Mouse (Mus musculus): ENCODE data around the gene Map3k7cl. TPM values are rescaled to one million over a fixed set of nuclear protein-coding genes. Genes with fewer than 3 reads are reported as not detected.

Gene Map3k7cl
- polyA plus RNA-seq, 1 experiment = 1.3 TPM

- no peaks in the 10 kb centered on the region for H3K27me3 ChIP-seq (ENCODE audit: control insufficient read depth, insufficient read depth, low read length)
- H3K27ac ChIP-seq (ENCODE audit: control insufficient read depth, insufficient read depth, low read depth, low read length) = no peak overlapping the region
- TF ChIP-seq POLR2A (IDR thresholded peaks at IDR 0.05; ENCODE audit: control insufficient read depth, low read depth, low read length) = no peak
- no peak for TF ChIP-seq CTCF (IDR thresholded peaks at IDR 0.05; ENCODE audit: control insufficient read depth, insufficient read depth, insufficient replicate concordance, low read depth, low read length)
- no peaks in the 10 kb centered on the region for H3K4me1 ChIP-seq (ENCODE audit: control insufficient read depth, insufficient read depth, low read length)
- H3K4me3 ChIP-seq (ENCODE audit: control insufficient read depth, low read depth, low read length) = no peak overlapping the region
- H3K36me3 ChIP-seq (ENCODE audit: control insufficient read depth, insufficient read depth, low read length) = no peaks in the 10 kb centered on the region
These were observed 17.2 kb downstream of the Map3k7cl start for GRCm38 (mm10) chr16:87570334-87570733.

GRCm38 (mm10) chr16:87573409-87573808 is 20.3 kb downstream of the Map3k7cl start:
- Histone ChIP-seq H3K27me3 (ENCODE audit: control insufficient read depth, insufficient read depth, low read length) (no peaks in the 10 kb centered on the region), H3K4me1 (ENCODE audit: control insufficient read depth, insufficient read depth, low read length) (peaks cover 7% of the 10 kb centered on the region), H3K4me3 (ENCODE audit: control insufficient read depth, low read depth, low read length) (no peak overlapping the region), H3K27ac (ENCODE audit: control insufficient read depth, insufficient read depth, low read depth, low read length) (no peak overlapping the region), H3K36me3 (ENCODE audit: control insufficient read depth, insufficient read depth, low read length) (no peaks in the 10 kb centered on the region)
- TF ChIP-seq POLR2A (IDR thresholded peaks at IDR 0.05; ENCODE audit: control insufficient read depth, low read depth, low read length) = no peak
- TF ChIP-seq CTCF (IDR thresholded peaks at IDR 0.05; ENCODE audit: control insufficient read depth, insufficient read depth, insufficient replicate concordance, low read depth, low read length) = no peak

- H3K36me3 ChIP-seq (ENCODE audit: control insufficient read depth, insufficient read depth, low read length) = no peaks in the 10 kb centered on the region
- peaks cover 7% of the 10 kb centered on the region for H3K4me1 ChIP-seq (ENCODE audit: control insufficient read depth, insufficient read depth, low read length)
- H3K27ac ChIP-seq (ENCODE audit: control insufficient read depth, insufficient read depth, low read depth, low read length) = no peak overlapping the region
- TF ChIP-seq CTCF (IDR thresholded peaks at IDR 0.05; ENCODE audit: control insufficient read depth, insufficient read depth, insufficient replicate concordance, low read depth, low read length) = no peak
- no peak for TF ChIP-seq POLR2A (IDR thresholded peaks at IDR 0.05; ENCODE audit: control insufficient read depth, low read depth, low read length)
- no peaks in the 10 kb centered on the region for H3K27me3 ChIP-seq (ENCODE audit: control insufficient read depth, insufficient read depth, low read length)
- no peak overlapping the region for H3K4me3 ChIP-seq (ENCODE audit: control insufficient read depth, low read depth, low read length)
These were observed 21.0 kb downstream of the Map3k7cl start for GRCm38 (mm10) chr16:87574160-87574559.

DNA sequence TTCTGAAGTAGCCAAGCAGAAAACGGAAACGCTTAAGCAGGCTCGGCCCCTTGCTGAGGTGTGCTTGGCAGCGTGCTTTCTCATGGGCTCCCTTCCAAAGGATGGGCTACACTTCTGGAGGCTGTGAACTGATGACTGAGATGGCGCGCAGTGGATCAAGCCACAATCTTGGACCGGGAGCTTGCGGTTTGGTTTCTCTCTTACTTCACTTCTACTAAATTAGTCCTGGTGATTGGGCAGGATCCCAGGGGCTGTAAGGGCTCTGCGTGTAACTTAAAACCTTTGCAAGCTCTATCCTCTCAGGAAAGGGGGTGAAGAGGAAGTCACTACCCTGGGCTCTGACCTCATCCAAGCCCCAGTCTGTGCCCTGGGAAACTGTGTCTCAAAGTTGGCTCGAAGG is 22.5 kb downstream of the Map3k7cl start:
- H3K4me3 ChIP-seq (ENCODE audit: control insufficient read depth, low read depth, low read length) = peak overlapping the region; percentile 54
- H3K27me3 ChIP-seq (ENCODE audit: control insufficient read depth, insufficient read depth, low read length) = no peaks in the 10 kb centered on the region
- no peak overlapping the region for H3K27ac ChIP-seq (ENCODE audit: control insufficient read depth, insufficient read depth, low read depth, low read length)
- H3K36me3 ChIP-seq (ENCODE audit: control insufficient read depth, insufficient read depth, low read length) = no peaks in the 10 kb centered on the region
- TF ChIP-seq CTCF (IDR thresholded peaks at IDR 0.05; ENCODE audit: control insufficient read depth, insufficient read depth, insufficient replicate concordance, low read depth, low read length) = no peak
- no peak for TF ChIP-seq POLR2A (IDR thresholded peaks at IDR 0.05; ENCODE audit: control insufficient read depth, low read depth, low read length)
- peaks cover 10% of the 10 kb centered on the region for H3K4me1 ChIP-seq (ENCODE audit: control insufficient read depth, insufficient read depth, low read length)

- H3K4me1 ChIP-seq (ENCODE audit: control insufficient read depth, insufficient read depth, low read length) = peaks cover 10% of the 10 kb centered on the region
- H3K27me3 ChIP-seq (ENCODE audit: control insufficient read depth, insufficient read depth, low read length) = no peaks in the 10 kb centered on the region
- TF ChIP-seq CTCF (IDR thresholded peaks at IDR 0.05; ENCODE audit: control insufficient read depth, insufficient read depth, insufficient replicate concordance, low read depth, low read length) (peak; percentile 44; the same call in 1 of the 2 replicates), POLR2A (IDR thresholded peaks at IDR 0.05; ENCODE audit: control insufficient read depth, low read depth, low read length) (no peak)
These were observed 25.8 kb downstream of the Map3k7cl start for GRCm38 (mm10) chr16:87578881-87579280.

GRCm38 (mm10) chr16:87579462-87579861 is 26.3 kb downstream of the Map3k7cl start:
- Histone ChIP-seq H3K36me3 (ENCODE audit: control insufficient read depth, insufficient read depth, low read length) (no peaks in the 10 kb centered on the region), H3K27ac (ENCODE audit: control insufficient read depth, insufficient read depth, low read depth, low read length) (no peak overlapping the region), H3K4me1 (ENCODE audit: control insufficient read depth, insufficient read depth, low read length) (peaks cover 10% of the 10 kb centered on the region), H3K27me3 (ENCODE audit: control insufficient read depth, insufficient read depth, low read length) (no peaks in the 10 kb centered on the region), H3K4me3 (ENCODE audit: control insufficient read depth, low read depth, low read length) (no peak overlapping the region)
- TF ChIP-seq CTCF (IDR thresholded peaks at IDR 0.05; ENCODE audit: control insufficient read depth, insufficient read depth, insufficient replicate concordance, low read depth, low read length) = no peak
- TF ChIP-seq POLR2A (IDR thresholded peaks at IDR 0.05; ENCODE audit: control insufficient read depth, low read depth, low read length) = no peak

More at GRCm38 (mm10) chr16:87578881-87579280, 25.8 kb downstream of the Map3k7cl start:
- no peak overlapping the region for H3K27ac ChIP-seq (ENCODE audit: control insufficient read depth, insufficient read depth, low read depth, low read length)
- no peak overlapping the region for H3K4me3 ChIP-seq (ENCODE audit: control insufficient read depth, low read depth, low read length)
- H3K36me3 ChIP-seq (ENCODE audit: control insufficient read depth, insufficient read depth, low read length) = no peaks in the 10 kb centered on the region

- TF ChIP-seq CTCF (IDR thresholded peaks at IDR 0.05; ENCODE audit: control insufficient read depth, insufficient read depth, insufficient replicate concordance, low read depth, low read length) (no peak), POLR2A (IDR thresholded peaks at IDR 0.05; ENCODE audit: control insufficient read depth, low read depth, low read length) (no peak)
- H3K27ac ChIP-seq (ENCODE audit: control insufficient read depth, insufficient read depth, low read depth, low read length) = no peak overlapping the region
- H3K27me3 ChIP-seq (ENCODE audit: control insufficient read depth, insufficient read depth, low read length) = no peaks in the 10 kb centered on the region
- peaks cover 3% of the 10 kb centered on the region; the same call in 1 of the 2 replicates for H3K4me1 ChIP-seq (ENCODE audit: control insufficient read depth, insufficient read depth, low read length)
- H3K4me3 ChIP-seq (ENCODE audit: control insufficient read depth, low read depth, low read length) = no peak overlapping the region
- no peaks in the 10 kb centered on the region for H3K36me3 ChIP-seq (ENCODE audit: control insufficient read depth, insufficient read depth, low read length)
These were observed 29.6 kb downstream of the Map3k7cl start for GRCm38 (mm10) chr16:87582776-87583175.

DNA sequence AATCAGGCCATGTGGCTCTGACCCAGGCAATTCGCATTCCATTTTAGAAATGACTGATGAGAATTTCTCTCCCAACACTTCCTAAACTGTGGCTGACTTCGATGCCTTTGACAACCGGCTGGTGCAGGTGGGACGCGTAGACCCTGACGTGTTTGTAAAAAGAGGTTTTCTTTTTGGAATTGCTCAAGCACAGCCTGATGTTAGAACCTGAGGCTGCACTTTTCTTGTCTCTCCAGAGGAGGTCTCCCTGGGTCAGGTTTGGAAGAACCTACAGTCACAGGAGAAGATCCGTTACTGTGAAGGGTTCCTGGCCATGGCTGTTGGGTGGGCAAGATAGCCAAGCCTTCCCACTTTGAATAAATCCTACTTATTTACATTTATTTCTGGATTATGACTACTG is 31.5 kb downstream of the Map3k7cl start:
- no peak overlapping the region for H3K27ac ChIP-seq (ENCODE audit: control insufficient read depth, insufficient read depth, low read depth, low read length)
- H3K27me3 ChIP-seq (ENCODE audit: control insufficient read depth, insufficient read depth, low read length) = no peaks in the 10 kb centered on the region
- no peaks in the 10 kb centered on the region for H3K36me3 ChIP-seq (ENCODE audit: control insufficient read depth, insufficient read depth, low read length)
- no peak overlapping the region for H3K4me3 ChIP-seq (ENCODE audit: control insufficient read depth, low read depth, low read length)
- no peaks in the 10 kb centered on the region; the same call in 1 of the 2 replicates for H3K4me1 ChIP-seq (ENCODE audit: control insufficient read depth, insufficient read depth, low read length)
- no peak for TF ChIP-seq POLR2A (IDR thresholded peaks at IDR 0.05; ENCODE audit: control insufficient read depth, low read depth, low read length)

Measured in testis, adult 2 months (tissue).